Mouse (Mus musculus): ENCODE data around the gene Stk32c.

Gene Stk32c

GRCm38 (mm10) chr7:139200108-139200507 lies 13.0 kb downstream of the Stk32c start:
- DNase-seq (ENCODE audit: low read depth, low spot score), result peak; percentile 40

- DNase-seq (ENCODE audit: low read depth, low spot score), result no peak
These were observed 16.1 kb downstream of the Stk32c start for GRCm38 (mm10) chr7:139197022-139197421.

GRCm38 (mm10) chr7:139191619-139192018 lies 21.5 kb downstream of the Stk32c start:
- DNase-seq (ENCODE audit: low read depth, low spot score), result no peak

GRCm38 (mm10) chr7:139190616-139191015 lies 22.5 kb downstream of the Stk32c start:
- no peak for DNase-seq (ENCODE audit: low read depth, low spot score)

DNA sequence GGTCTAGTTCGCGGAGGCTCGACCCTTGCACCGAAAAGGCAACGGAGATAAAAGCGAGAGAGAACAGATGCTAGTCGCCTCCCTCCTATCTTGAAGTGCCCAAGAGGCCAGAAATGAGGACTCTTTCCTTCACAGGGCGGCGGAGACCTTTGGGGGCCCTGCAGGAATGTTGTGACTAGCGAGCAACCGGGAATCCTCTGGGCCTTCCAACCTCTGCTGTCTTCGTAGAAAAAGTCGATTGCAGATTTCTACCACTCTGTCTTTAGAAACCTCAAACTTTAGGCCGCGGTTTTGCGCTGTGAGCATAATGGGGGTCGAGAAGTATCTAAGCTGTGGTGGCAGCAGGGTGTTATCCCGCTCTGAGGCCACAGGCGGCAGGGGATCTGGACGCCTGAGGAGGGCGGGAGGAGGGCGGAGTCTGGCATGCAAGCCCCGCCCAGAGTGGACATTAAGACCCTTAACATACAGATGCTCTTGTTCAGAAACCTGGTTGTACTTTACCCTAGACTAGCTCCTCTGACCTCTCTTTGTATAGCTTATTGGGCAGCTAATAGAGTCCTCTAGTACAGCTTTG lies 24.4 kb downstream of the Stk32c start:
- no peak for DNase-seq (ENCODE audit: low read depth, low spot score)

GRCm38 (mm10) chr7:139187771-139188633 lies 25.1 kb downstream of the Stk32c start:
- peak; percentile 33 for DNase-seq (ENCODE audit: low read depth, low spot score)

DNA sequence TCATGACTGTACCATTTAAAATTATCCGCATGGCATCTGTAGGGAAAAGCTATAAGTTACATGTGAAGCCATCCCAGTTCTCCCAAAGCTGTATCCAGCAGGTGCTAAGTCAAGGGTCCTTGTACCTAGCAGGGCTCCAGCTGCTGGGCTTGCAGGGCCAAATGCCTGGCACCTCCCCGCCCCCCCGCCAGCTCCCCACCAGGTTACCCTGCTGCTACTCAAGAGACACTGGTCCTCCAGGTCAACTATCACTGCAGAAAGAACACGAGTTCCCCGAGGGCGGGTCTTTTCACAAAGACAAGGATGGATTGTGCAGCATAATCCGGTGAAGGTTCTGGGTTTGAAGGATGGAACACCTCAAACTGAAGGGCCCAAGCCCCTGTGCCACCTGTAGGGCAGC lies 25.8 kb downstream of the Stk32c start:
- DNase-seq (ENCODE audit: low read depth, low spot score), result no peak

GRCm38 (mm10) chr7:139186436-139186835 lies 26.7 kb downstream of the Stk32c start:
- no peak for DNase-seq (ENCODE audit: low read depth, low spot score)

DNA sequence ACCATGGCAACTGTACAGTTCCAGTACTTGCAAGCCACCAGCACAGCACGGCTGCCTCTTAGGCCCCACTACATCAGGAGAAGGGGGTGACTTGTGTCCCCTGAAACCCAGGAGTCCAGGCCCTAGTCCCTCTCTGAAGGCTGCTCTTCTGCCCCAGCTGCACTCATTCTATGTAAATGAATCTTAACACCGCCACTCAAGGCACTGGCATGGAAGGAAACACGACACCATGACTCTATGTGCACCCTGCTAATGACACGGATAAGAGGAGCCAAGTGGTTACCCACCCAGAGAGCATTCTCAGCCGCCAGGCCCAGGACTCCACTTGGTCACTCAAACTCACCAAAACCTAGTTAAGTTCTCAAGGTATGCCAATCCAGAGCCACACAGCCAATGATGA lies 27.1 kb downstream of the Stk32c start:
- DNase-seq (ENCODE audit: low read depth, low spot score), result no peak

- DNase-seq (ENCODE audit: low read depth, low spot score), result no peak
These were observed 28.3 kb downstream of the Stk32c start for GRCm38 (mm10) chr7:139184846-139185245.

DNA sequence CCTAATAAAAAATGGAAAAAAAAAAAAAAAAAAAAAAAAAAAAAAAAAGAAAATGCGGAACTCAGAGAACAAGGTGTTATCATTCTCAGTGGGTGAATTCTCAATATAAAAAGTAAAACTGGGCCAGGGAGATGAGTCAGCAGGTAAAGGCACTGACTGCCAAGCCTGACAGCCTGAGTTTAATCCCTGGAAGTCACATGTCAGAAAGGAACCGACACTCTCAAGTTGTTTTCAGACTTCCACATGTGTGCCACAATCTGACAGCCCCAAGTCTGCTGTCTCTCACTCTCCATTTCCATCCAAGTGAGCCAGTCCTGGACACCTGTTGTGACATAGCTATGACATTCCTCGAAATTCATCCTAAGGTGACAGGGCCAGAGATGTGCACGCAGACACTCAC lies 28.7 kb downstream of the Stk32c start:
- no peak for DNase-seq (ENCODE audit: low read depth, low spot score)

GRCm38 (mm10) chr7:139180058-139180457 lies 33.0 kb downstream of the Stk32c start:
- no peak for DNase-seq (ENCODE audit: low read depth, low spot score)

GRCm38 (mm10) chr7:139179299-139179698 lies 33.8 kb downstream of the Stk32c start:
- DNase-seq (ENCODE audit: low read depth, low spot score), result no peak

DNA sequence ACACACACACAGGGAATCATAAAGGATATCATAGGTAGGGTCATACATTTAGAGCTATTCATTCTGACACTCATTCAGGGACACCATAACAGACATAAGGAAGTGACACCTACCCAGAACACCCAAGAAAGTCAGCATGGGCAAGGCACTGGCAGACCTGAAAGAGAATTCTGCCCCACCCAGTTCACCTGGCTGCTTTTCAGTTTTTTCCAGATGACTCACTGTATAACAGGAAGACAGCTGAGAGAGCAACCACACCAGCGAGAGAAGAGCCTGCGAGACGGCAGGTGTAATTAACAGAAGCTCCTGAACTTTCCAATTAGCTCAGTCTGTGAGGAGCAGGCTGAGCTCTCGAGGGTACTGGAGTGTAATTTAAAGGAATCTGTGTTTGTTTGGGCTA lies 44.0 kb downstream of the Stk32c start:
- no peak for DNase-seq (ENCODE audit: low read depth, low spot score)

- DNase-seq (ENCODE audit: low read depth, low spot score), result no peak
These were observed 48.7 kb downstream of the Stk32c start for GRCm38 (mm10) chr7:139164410-139164809.

DNA sequence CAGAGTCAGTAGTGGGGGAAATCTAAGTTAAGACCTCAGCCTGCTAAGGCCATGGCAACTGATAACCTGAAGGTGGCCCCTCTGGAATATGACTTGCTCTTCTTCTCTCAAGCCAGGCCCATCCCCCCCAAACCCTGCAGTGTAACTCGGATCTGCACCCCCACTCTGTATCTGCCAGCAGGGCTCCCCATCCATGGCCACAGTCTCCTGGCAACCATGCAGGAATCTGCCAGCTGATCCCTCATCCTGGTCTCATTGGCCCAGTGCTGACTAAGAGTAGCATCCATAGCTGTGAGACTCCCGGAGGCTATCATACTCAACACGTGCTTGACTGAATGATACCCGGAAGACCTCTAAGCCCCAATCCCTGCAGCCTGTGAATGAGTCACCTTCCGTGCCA lies 54.2 kb downstream of the Stk32c start:
- DNase-seq (ENCODE audit: low read depth, low spot score), result no peak

GRCm38 (mm10) chr7:139158549-139158948 lies 54.6 kb downstream of the Stk32c start:
- no peak for DNase-seq (ENCODE audit: low read depth, low spot score)

GRCm38 (mm10) chr7:139157541-139157940 lies 55.6 kb downstream of the Stk32c start:
- no peak for DNase-seq (ENCODE audit: low read depth, low spot score)

DNA sequence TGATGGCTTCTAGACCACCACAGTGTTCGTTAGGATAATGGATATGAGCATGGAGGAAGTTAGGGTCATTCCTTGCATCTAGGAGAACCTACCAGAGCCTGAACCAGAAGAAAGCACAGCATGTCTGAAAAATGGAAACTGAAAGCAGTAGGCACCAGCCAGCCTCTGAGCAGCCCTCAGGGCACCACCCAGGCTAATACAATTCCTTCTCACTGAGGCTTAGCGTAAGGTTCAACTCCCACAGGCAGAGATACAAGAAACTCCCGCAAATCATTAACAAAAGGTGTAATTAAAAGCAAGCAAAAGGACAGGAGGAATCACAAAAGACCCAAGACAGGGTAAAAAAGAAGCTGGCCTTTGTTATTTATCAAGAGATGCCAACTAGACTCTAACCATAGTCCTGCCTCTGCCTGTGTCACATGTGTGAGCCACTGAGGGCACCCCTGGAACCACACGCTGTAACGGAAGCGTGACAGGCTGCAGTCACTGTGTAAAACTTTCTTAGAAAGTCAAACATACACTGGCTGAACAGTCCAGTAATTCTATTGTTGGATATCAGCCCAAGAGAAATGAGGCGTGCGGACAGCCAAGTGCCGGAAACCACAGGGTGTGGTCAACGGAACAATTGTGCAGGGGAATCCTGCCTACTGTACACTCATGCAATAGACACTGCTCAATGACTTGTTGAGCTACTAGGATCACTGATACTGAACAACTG lies 56.6 kb downstream of the Stk32c start:
- DNase-seq (ENCODE audit: low read depth, low spot score), result no peak

DNA sequence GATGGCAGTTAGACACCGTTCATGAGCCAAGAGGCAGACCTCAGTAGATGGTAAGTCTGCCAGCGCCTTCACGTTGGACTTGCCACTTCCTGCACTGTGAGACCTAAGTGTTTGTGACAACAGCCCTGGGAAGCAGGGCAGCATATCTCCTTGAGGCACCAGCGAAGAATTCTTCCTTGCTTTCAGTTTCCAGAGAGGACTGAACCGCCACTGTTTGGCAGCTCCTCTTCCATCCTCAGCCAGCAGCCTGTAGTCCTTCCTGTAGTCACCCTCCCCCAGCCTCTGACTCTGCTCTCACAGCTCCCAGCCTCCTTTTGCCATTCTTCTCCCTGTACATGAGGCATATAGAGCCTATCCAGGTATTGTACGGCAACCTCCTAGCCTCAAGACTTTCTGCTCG lies 60.2 kb downstream of the Stk32c start:
- no peak for DNase-seq (ENCODE audit: low read depth, low spot score)

- DNase-seq (ENCODE audit: low read depth, low spot score), result no peak
These were observed 62.0 kb downstream of the Stk32c start for GRCm38 (mm10) chr7:139151116-139151515.

GRCm38 (mm10) chr7:139149373-139149772 lies 63.7 kb downstream of the Stk32c start:
- DNase-seq (ENCODE audit: low read depth, low spot score), result no peak

DNA sequence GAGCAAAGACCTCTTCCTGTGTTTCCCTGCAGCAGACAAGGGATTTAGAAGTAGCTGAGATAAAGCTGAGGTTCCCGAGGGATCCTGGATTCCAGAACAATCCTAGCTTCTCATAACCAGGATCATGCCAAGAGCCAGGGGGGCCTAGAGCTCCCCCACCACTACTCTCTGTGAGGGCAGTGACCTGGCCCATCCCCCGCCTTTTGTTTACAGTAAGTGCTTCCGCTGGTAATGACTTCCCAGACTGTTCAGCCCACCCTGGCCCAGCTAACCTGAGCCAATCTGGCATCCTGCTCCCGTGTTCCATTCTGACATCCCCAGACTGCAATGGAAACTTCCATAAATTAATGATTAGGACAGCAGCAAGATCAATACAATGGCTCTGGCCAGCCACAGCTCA lies 65.7 kb downstream of the Stk32c start:
- DNase-seq (ENCODE audit: low read depth, low spot score), result no peak
